Mouse (Mus musculus): ENCODE data around the gene Adamts20.

DNA sequence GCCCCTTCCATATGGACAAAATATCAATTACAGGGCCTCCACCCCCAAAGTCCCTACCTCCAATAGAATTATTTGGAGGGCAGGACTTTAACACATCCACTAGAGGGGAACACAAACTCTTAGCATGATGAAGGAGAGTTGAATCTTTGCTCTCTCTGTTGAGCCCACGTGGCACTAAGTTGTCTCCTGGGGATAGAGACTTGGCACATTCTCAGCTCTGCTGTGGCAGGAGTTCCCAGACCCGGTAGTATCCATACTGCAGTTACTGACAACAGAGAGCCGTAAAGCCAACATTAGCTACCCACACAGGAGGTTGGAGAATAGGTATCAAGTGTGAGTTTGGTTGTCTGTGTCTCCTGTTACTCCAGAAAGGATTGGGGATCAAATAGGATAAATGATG lies 177.7 kb downstream of the Adamts20 start:
- TF ChIP-seq MYOG (IDR thresholded peaks at IDR 0.05; ENCODE audit: control insufficient read depth in 1 of 3, insufficient read depth in 1 of 3, insufficient read length in 2 of 3, low read depth in 2 of 3) (no peak), TCF12 (IDR thresholded peaks at IDR 0.05; ENCODE audit: insufficient read depth, poor library complexity, severe bottlenecking) (no peak), USF1 (IDR thresholded peaks at IDR 0.05; ENCODE audit: low read depth) (no peak), POLR2A (IDR thresholded peaks at IDR 0.05; ENCODE audit: insufficient read length, low read depth) (no peak)
